ENCODE assay signal across 21 mouse cellular contexts in the genomic region with DNA sequence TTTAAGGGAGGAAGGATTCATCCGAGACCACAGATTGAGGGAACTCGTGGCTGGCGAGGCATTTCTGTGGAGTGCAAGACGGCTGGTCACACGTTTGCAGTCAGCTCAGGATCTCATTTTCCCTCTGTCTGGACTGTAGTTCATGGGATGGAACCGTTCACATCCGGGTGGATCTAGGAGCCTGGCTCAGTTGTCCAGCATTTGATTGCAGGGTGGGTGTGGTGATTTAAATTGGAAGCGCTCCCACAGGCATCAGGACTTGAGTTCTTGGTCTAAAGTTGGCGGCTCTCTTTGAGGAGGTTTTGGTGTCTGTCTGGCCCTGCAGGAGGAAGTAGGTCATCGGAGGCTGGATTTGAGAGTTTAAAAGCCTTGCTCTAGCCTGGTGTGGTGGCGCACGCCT.
"Had no signal": no experiment of that assay in that cellular context is flagged by ENCODE, and none has a peak within 500 bp of the region (broad histone marks: within the 10 kb centered on the region; RNA-seq: fewer than 3 reads in every experiment).

No protein-coding gene starts in this region.

- H3K36me3 ChIP-seq: limb, embryonic 13.5 days; liver, embryonic 12.5 days; liver, embryonic 15.5 days; lung, embryonic 15.5 days; midbrain, embryonic 15.5 days; neural tube, embryonic 12.5 days; neural tube, embryonic 15.5 days had no signal

- H3K27me3 ChIP-seq: limb, embryonic 13.5 days; liver, embryonic 12.5 days; liver, embryonic 15.5 days; lung, embryonic 15.5 days; megakaryocyte, embryonic 14.5 days; midbrain, embryonic 15.5 days; neural tube, embryonic 12.5 days; neural tube, embryonic 15.5 days had no signal

- DNase-seq: kidney, adult 8-10 months; kidney, postnatal 14 days; kidney, postnatal 4 days; left cerebral cortex, postnatal 4 days; liver; lung, adult 18-20 months; lung, postnatal 10 days; lung, postnatal 36 days; right cerebral cortex, adult 18-20 months; right cerebral cortex, postnatal 14 days; right cerebral cortex, postnatal 4 days; thymus, postnatal 25 days had no signal

- H3K4me1 ChIP-seq: midbrain, embryonic 15.5 days; neural tube, embryonic 12.5 days; neural tube, embryonic 15.5 days had no signal

- H3K4me3 ChIP-seq: limb, embryonic 13.5 days; liver, embryonic 12.5 days; liver, embryonic 15.5 days; lung, embryonic 15.5 days; megakaryocyte, embryonic 14.5 days; midbrain, embryonic 15.5 days; neural tube, embryonic 12.5 days; neural tube, embryonic 15.5 days had no signal

- H3K9ac ChIP-seq: limb, embryonic 13.5 days; liver, embryonic 12.5 days; liver, embryonic 15.5 days; lung, embryonic 15.5 days; midbrain, embryonic 15.5 days; neural tube, embryonic 12.5 days; neural tube, embryonic 15.5 days had no signal

- H3K9me3 ChIP-seq: limb, embryonic 13.5 days; liver, embryonic 12.5 days; liver, embryonic 15.5 days; lung, embryonic 15.5 days; midbrain, embryonic 15.5 days; neural tube, embryonic 12.5 days; neural tube, embryonic 15.5 days had no signal

- H3K27ac ChIP-seq: limb, embryonic 13.5 days; liver, embryonic 12.5 days; liver, embryonic 15.5 days; lung, embryonic 15.5 days; midbrain, embryonic 15.5 days; neural tube, embryonic 12.5 days; neural tube, embryonic 15.5 days had no signal

- H3K4me2 ChIP-seq: limb, embryonic 13.5 days; liver, embryonic 12.5 days; liver, embryonic 15.5 days; lung, embryonic 15.5 days; midbrain, embryonic 11.5 days; midbrain, embryonic 15.5 days; neural tube, embryonic 12.5 days; neural tube, embryonic 15.5 days had no signal

- ATAC-seq: liver, embryonic 12.5 days; midbrain, embryonic 15.5 days had no signal
